Mouse (Mus musculus) hindbrain, embryonic 12.5 days (tissue): ENCODE measurements around the gene Ccer1. TPM values are rescaled to one million over a fixed set of nuclear protein-coding genes. Genes with fewer than 3 reads are reported as not detected.

Experiments used
- ATAC-seq: fragments of 200-750 bp; cut with Nextera tagmentation; 2 replicates; pipeline ENCODE4 v1.8.0; 2017; ENCODE audit warnings: moderate TSS enrichment; ENCODE audit not compliant: low FRiP score
- H3K27ac ChIP-seq: fragments of 300-500 bp; sonication (generic); 2 replicates; pipeline ENCODE4 v1.5.1; 2016; ENCODE audit warnings: mild to moderate bottlenecking
- H3K27me3 ChIP-seq: fragments of 300-500 bp; sonication (generic); 2 replicates; pipeline ENCODE4 v1.6.1; 2016; ENCODE audit warnings: mild to moderate bottlenecking
- H3K36me3 ChIP-seq: fragments of 300-500 bp; sonication (generic); 2 replicates; pipeline ENCODE4 v1.6.1; 2016; ENCODE audit warnings: mild to moderate bottlenecking
- H3K4me1 ChIP-seq: fragments of 300-500 bp; sonication (generic); 2 replicates; pipeline ENCODE4 v1.6.1; 2016
- H3K4me2 ChIP-seq: fragments of 300-500 bp; sonication (generic); replicated peaks from 2 replicates; pipeline ENCODE4 v1.6.1; 2016; ENCODE audit warnings: mild to moderate bottlenecking
- H3K4me3 ChIP-seq: fragments of 300-500 bp; sonication (generic); 2 replicates; pipeline ENCODE4 v1.5.1; 2016; ENCODE audit warnings: mild to moderate bottlenecking
- H3K9ac ChIP-seq: fragments of 300-500 bp; sonication (generic); 2 replicates; pipeline ENCODE4 v1.6.1; 2016; ENCODE audit warnings: mild to moderate bottlenecking, moderate library complexity
- H3K9me3 ChIP-seq: fragments of 300-500 bp; sonication (generic); replicated peaks from 2 replicates; pipeline ENCODE4 v1.6.1; 2016; ENCODE audit warnings: mild to moderate bottlenecking
- WGBS: fragments of 180-500 bp; shearing (Covaris S2); methylation state at CpG from one replicate; pipeline ENCODE4 v1.1.7; 2016; 5-methylcytosine and 5-hydroxymethylcytosine counted together
- polyA plus RNA-seq: library from polyadenylated mRNA; unstranded; fragments of >200 nt; fragmentation: Nextera tagmentation; extraction: Ambion mirVana; gene quantifications from 2 replicates; pipeline ENCODE4 v1.2.1, GENCODE M21; 2016

Ccer1 gene
- 0.12 TPM in 1 of 2 replicates, not detected in the other for polyA plus RNA-seq

- H3K4me2 ChIP-seq, result no peak within 1 kb of the TSS
- ATAC-seq, result no peak
- H3K4me1 ChIP-seq, result no peaks in the 10 kb centered on the region
- no peak within 1 kb of the TSS for H3K4me3 ChIP-seq
- H3K27ac ChIP-seq, result no peak within 1 kb of the TSS
- 75% methylated on average over 20 of the region's 20 CpGs for WGBS
- 0 out of 2 replicates have a peak, but pooled peaks cover 7% of the 10 kb centered on the region for H3K9me3 ChIP-seq
- no peak within 1 kb of the TSS for H3K9ac ChIP-seq
- no peaks in the 10 kb centered on the region for H3K27me3 ChIP-seq
- H3K36me3 ChIP-seq, result no peaks in the 10 kb centered on the region
These were observed at the start of gene Ccer1 for GRCm38 (mm10) chr10:97692913-97693312. Gene Ccer1, plus strand, starts transcription at chr10:97693059.

DNA sequence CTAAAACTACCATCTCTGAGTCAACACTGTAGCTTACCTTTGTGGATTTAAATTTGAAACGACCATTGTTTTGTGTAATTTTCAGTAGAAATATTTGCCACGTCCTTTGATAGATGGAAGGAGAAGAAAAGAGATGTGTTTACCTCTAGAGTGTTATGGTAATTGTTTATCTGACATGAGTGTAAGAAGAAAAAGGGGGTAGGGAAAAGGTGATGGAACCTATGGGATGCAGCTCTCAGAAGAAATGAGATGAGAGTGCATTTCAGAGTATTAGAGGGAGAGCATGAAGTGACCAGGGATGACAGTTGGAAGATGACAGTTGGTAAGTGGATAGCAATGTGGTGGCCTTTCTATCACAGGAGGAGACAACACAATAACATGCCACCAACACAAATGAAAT lies 49.1 kb upstream of the Ccer1 start, which contains the start of gene Epyc:
Gene Epyc, plus strand, starts transcription at position 301 of the 400 bp plus-strand sequence.
- no peaks in the 10 kb centered on the region for H3K4me1 ChIP-seq
- H3K9ac ChIP-seq, result no peak within 1 kb of the TSS
- H3K27ac ChIP-seq, result no peak within 1 kb of the TSS
- no peak within 1 kb of the TSS for H3K4me2 ChIP-seq
- H3K27me3 ChIP-seq, result no peaks in the 10 kb centered on the region
- H3K36me3 ChIP-seq, result no peaks in the 10 kb centered on the region
- 84% methylated on average over 2 of the region's 2 CpGs for WGBS
- no peak for ATAC-seq
- no peak within 1 kb of the TSS for H3K4me3 ChIP-seq
- no peaks in the 10 kb centered on the region for H3K9me3 ChIP-seq

DNA sequence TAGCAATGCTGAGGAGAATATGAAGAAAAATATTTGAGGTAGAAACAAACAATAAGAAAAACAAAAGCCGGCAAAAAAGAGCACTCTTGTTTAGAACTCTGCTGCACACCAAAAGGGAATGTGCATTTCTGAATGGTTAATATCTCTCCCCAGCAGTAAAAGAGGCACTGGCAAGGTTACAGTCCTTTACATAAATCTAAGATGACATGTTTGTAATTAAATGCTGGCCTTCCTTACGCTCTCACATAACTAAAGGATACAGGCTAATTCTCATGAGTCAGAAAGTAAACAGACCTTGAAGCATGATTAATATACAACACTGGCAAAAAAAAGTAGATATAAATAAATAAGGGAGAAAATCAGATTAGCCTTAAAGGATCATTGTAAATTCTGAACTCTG lies 42.5 kb upstream of the Ccer1 start:
- 65% methylated on average over 2 of the region's 2 CpGs for WGBS
- no peak for ATAC-seq
- Histone ChIP-seq H3K36me3 (no peaks in the 10 kb centered on the region), H3K27me3 (no peaks in the 10 kb centered on the region), H3K27ac (no peak overlapping the region), H3K4me2 (no peak overlapping the region), H3K9me3 (no peaks in the 10 kb centered on the region), H3K4me1 (no peaks in the 10 kb centered on the region), H3K9ac (no peak overlapping the region), H3K4me3 (no peak overlapping the region)

- no peak overlapping the region for H3K4me3 ChIP-seq
- WGBS, result 97% methylated on average over 1 of the region's 1 CpGs
- no peak for ATAC-seq
These were observed 33.4 kb upstream of the Ccer1 start for GRCm38 (mm10) chr10:97659489-97659888.

GRCm38 (mm10) chr10:97668656-97669055 lies 24.2 kb upstream of the Ccer1 start:
- Histone ChIP-seq H3K9me3 (no peaks in the 10 kb centered on the region), H3K4me1 (no peaks in the 10 kb centered on the region), H3K27ac (no peak overlapping the region), H3K4me2 (no peak overlapping the region), H3K27me3 (no peaks in the 10 kb centered on the region), H3K9ac (no peak overlapping the region), H3K36me3 (no peaks in the 10 kb centered on the region), H3K4me3 (no peak overlapping the region)
- no peak for ATAC-seq
- 53% methylated on average over 4 of the region's 4 CpGs for WGBS

More at GRCm38 (mm10) chr10:97659489-97659888, 33.4 kb upstream of the Ccer1 start:
- H3K9me3 ChIP-seq, result no peaks in the 10 kb centered on the region
- H3K36me3 ChIP-seq, result no peaks in the 10 kb centered on the region
- no peak overlapping the region for H3K4me2 ChIP-seq
- H3K4me1 ChIP-seq, result no peaks in the 10 kb centered on the region
- H3K27ac ChIP-seq, result no peak overlapping the region
- no peak overlapping the region for H3K9ac ChIP-seq
- no peaks in the 10 kb centered on the region for H3K27me3 ChIP-seq

DNA sequence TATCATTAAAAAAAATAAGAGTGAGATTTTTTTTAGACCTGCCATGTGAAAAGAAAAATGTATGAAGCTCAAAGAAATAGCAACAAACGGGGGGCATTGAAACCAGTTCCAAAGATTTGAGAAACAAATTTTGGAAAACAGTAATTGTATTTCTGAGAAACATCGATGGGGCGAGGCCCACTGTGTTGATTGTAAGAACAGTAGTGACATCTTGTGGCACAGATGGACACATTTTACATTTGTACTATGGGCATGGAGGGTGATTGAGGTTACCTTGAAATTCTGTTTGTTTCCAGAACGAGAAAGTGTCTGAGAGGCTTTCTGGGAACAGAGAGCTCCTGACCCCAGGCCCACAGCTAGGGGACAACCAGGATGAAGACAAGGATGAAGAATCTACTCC lies 22.7 kb upstream of the Ccer1 start:
- no peak overlapping the region for H3K4me3 ChIP-seq
- H3K27ac ChIP-seq, result no peak overlapping the region
- H3K36me3 ChIP-seq, result no peaks in the 10 kb centered on the region
- no peak overlapping the region for H3K4me2 ChIP-seq
- no peaks in the 10 kb centered on the region for H3K9me3 ChIP-seq
- no peak overlapping the region for H3K9ac ChIP-seq
- H3K4me1 ChIP-seq, result no peaks in the 10 kb centered on the region
- no peaks in the 10 kb centered on the region for H3K27me3 ChIP-seq
- WGBS, result 71% methylated on average over 4 of the region's 4 CpGs
- no peak for ATAC-seq

GRCm38 (mm10) chr10:97673239-97673638 lies 19.6 kb upstream of the Ccer1 start:
- H3K9me3 ChIP-seq, result no peaks in the 10 kb centered on the region
- H3K4me1 ChIP-seq, result no peaks in the 10 kb centered on the region
- no peak overlapping the region for H3K27ac ChIP-seq
- ATAC-seq, result no peak
- H3K27me3 ChIP-seq, result no peaks in the 10 kb centered on the region
- H3K9ac ChIP-seq, result no peak overlapping the region
- WGBS, result 77% methylated on average over 2 of the region's 2 CpGs
- no peaks in the 10 kb centered on the region for H3K36me3 ChIP-seq
- no peak overlapping the region for H3K4me3 ChIP-seq
- H3K4me2 ChIP-seq, result no peak overlapping the region

GRCm38 (mm10) chr10:97682981-97683380 lies 9.9 kb upstream of the Ccer1 start:
- Histone ChIP-seq H3K9ac (no peak overlapping the region), H3K27me3 (no peaks in the 10 kb centered on the region), H3K4me1 (no peaks in the 10 kb centered on the region), H3K4me3 (no peak overlapping the region), H3K4me2 (no peak overlapping the region), H3K36me3 (no peaks in the 10 kb centered on the region), H3K9me3 (no peaks in the 10 kb centered on the region), H3K27ac (no peak overlapping the region)
- ATAC-seq, result no peak

GRCm38 (mm10) chr10:97687198-97687597 lies 5.7 kb upstream of the Ccer1 start:
- no peaks in the 10 kb centered on the region for H3K27me3 ChIP-seq
- no peak for ATAC-seq
- no peaks in the 10 kb centered on the region for H3K9me3 ChIP-seq

GRCm38 (mm10) chr10:97689425-97689824 lies 3.4 kb upstream of the Ccer1 start:
- 87% methylated on average over 3 of the region's 3 CpGs for WGBS
- Histone ChIP-seq H3K27ac (no peak overlapping the region), H3K4me3 (no peak overlapping the region), H3K4me1 (no peaks in the 10 kb centered on the region), H3K9me3 (0 out of 2 replicates have a peak, but pooled peaks cover 7% of the 10 kb centered on the region), H3K4me2 (no peak overlapping the region), H3K36me3 (no peaks in the 10 kb centered on the region), H3K27me3 (no peaks in the 10 kb centered on the region), H3K9ac (no peak overlapping the region)
- ATAC-seq, result no peak

More at GRCm38 (mm10) chr10:97687198-97687597, 5.7 kb upstream of the Ccer1 start:
- 89% methylated on average over 1 of the region's 1 CpGs for WGBS
- no peak overlapping the region for H3K4me3 ChIP-seq
- H3K27ac ChIP-seq, result no peak overlapping the region
- no peaks in the 10 kb centered on the region for H3K36me3 ChIP-seq
- no peak overlapping the region for H3K4me2 ChIP-seq
- no peaks in the 10 kb centered on the region for H3K4me1 ChIP-seq
- no peak overlapping the region for H3K9ac ChIP-seq

- Histone ChIP-seq H3K27ac (no peak overlapping the region), H3K36me3 (no peaks in the 10 kb centered on the region), H3K4me3 (no peak overlapping the region), H3K9ac (no peak overlapping the region), H3K4me2 (no peak overlapping the region), H3K27me3 (no peaks in the 10 kb centered on the region), H3K9me3 (0 out of 2 replicates have a peak, but pooled peaks cover 7% of the 10 kb centered on the region), H3K4me1 (no peaks in the 10 kb centered on the region)
- no peak for ATAC-seq
- WGBS, result 95% methylated on average over 37 of the region's 37 CpGs
These were observed 708 bp downstream of the Ccer1 start for GRCm38 (mm10) chr10:97693398-97694135.

DNA sequence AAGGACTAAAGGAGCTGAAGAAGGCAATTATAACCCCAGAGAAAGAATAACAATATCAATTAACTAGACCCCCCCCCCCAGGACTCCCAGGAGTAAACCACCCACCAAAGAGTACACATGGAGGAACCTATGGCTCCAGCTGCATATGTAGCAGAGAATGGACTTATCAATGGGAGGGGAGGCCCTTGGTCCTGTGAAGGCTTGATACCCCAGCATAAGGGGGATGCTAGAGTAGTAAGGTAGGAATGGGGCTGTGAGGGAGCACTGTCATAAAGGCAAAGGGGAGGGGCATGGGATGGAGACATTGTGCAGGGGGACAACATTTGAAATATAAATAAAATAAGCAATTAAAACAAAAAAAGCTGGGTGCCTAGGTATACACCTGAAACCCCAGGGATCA lies 9.5 kb downstream of the Ccer1 start:
- no peak overlapping the region for H3K27ac ChIP-seq
- no peak overlapping the region for H3K4me3 ChIP-seq
- no peaks in the 10 kb centered on the region for H3K9me3 ChIP-seq
- H3K4me2 ChIP-seq, result no peak overlapping the region
- no peaks in the 10 kb centered on the region for H3K27me3 ChIP-seq
- ATAC-seq, result no peak
- H3K9ac ChIP-seq, result no peak overlapping the region
- H3K36me3 ChIP-seq, result no peaks in the 10 kb centered on the region
- no peaks in the 10 kb centered on the region for H3K4me1 ChIP-seq

DNA sequence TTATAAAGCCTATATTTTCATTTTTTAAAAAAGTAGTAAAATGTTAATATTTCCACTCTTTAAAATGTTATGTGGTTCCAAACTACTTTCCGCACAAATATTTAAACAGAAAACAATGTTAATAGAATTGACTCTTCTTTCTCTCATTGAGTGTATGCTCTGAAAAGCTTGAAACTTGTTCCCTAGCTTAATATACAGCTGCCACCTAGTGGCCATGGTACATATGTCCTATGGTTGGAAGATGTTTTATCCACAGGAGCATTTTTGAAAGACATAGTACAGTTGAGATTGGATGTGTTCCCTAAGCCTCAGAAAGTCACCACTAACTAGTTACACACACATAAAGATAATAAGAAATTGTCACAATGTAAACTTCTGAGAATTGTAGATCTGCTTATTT lies 11.7 kb downstream of the Ccer1 start:
- Histone ChIP-seq H3K27ac (no peak overlapping the region), H3K9me3 (no peaks in the 10 kb centered on the region), H3K4me2 (no peak overlapping the region), H3K4me3 (no peak overlapping the region), H3K9ac (no peak overlapping the region), H3K36me3 (no peaks in the 10 kb centered on the region), H3K4me1 (no peaks in the 10 kb centered on the region), H3K27me3 (no peaks in the 10 kb centered on the region)
- no peak for ATAC-seq
- 53% methylated on average over 1 of the region's 1 CpGs for WGBS
